Mouse (Mus musculus) heart, embryonic 13.5 days (tissue): ENCODE measurements at regions not wholly inside any gene's neighbourhood (a gene's known extent, or its start where the extent isn't known, plus 50 kb on each side); places are given as distances from the start of the nearest gene placed in this dataset.

Source experiments
- ATAC-seq: fragments of 200-750 bp; cut with Nextera tagmentation; 2 replicates; pipeline ENCODE4 v1.8.0; 2017; ENCODE audit warnings: moderate TSS enrichment; ENCODE audit not compliant: insufficient number of reproducible peaks, low FRiP score, low TSS enrichment; ENCODE audit errors: extremely low read depth
- H3K27ac ChIP-seq: fragments of 300-500 bp; sonication (generic); replicated peaks from 2 replicates; pipeline ENCODE4 v1.5.1; 2015; ENCODE audit warnings: moderate library complexity, mild to moderate bottlenecking, inconsistent platforms
- H3K27me3 ChIP-seq: fragments of 300-500 bp; sonication (generic); replicated peaks from 2 replicates; pipeline ENCODE4 v1.6.1; 2015; ENCODE audit warnings: mild to moderate bottlenecking, inconsistent platforms
- H3K36me3 ChIP-seq: fragments of 300-500 bp; sonication (generic); 2 replicates; pipeline ENCODE4 v1.6.1; 2015; ENCODE audit warnings: mild to moderate bottlenecking, inconsistent platforms
- H3K4me1 ChIP-seq: fragments of 300-500 bp; sonication (generic); 2 replicates; pipeline ENCODE4 v1.6.1; 2015; ENCODE audit warnings: inconsistent platforms
- H3K4me2 ChIP-seq: fragments of 300-500 bp; sonication (generic); 2 replicates; pipeline ENCODE4 v1.6.1; 2015; ENCODE audit warnings: inconsistent platforms, mild to moderate bottlenecking, moderate library complexity
- H3K4me3 ChIP-seq: fragments of 300-500 bp; sonication (generic); 2 replicates; pipeline ENCODE4 v1.5.1; 2015; ENCODE audit warnings: moderate library complexity, mild to moderate bottlenecking, inconsistent platforms
- H3K9ac ChIP-seq: fragments of 300-500 bp; sonication (generic); 2 replicates; pipeline ENCODE4 v1.6.1; 2015; ENCODE audit warnings: inconsistent platforms, mild to moderate bottlenecking, moderate library complexity
- H3K9me3 ChIP-seq: fragments of 300-500 bp; sonication (generic); 2 replicates; pipeline ENCODE4 v1.6.1; 2016; ENCODE audit warnings: inconsistent platforms
- WGBS: fragments of 180-500 bp; shearing (Covaris S2); methylation state at CpG from one replicate; pipeline ENCODE4 v1.1.7; 2015; ENCODE audit warnings: mixed read lengths; 5-methylcytosine and 5-hydroxymethylcytosine counted together

DNA sequence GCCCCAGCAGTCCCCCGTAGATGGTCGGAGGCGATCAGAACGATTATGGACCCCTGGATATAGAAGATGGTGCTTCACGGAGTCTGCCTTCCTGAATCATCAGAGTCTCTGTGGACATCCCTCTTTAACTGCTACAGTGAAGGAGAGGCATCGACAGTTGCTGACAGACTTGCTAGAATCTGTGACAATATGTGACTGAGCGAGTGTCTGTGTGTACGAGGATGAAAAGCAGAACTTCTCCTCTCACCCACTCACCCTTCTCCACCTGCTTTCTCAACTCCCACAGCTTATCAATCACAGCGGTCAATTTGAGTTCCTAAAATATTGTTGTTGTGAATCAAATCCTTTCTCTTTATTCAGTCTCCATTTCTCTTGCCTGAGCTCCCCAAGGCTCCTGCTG is 335.9 kb upstream of the Xylt1 start:
- H3K4me2 ChIP-seq = no peak overlapping the region
- H3K27ac ChIP-seq = no peak overlapping the region
- H3K9me3 ChIP-seq = no peaks in the 10 kb centered on the region
- no peaks in the 10 kb centered on the region for H3K27me3 ChIP-seq
- H3K9ac ChIP-seq = no peak overlapping the region
- no peaks in the 10 kb centered on the region for H3K4me1 ChIP-seq
- 71% methylated on average over 9 of the region's 9 CpGs for WGBS
- ATAC-seq = no peak
- no peak overlapping the region for H3K4me3 ChIP-seq
- H3K36me3 ChIP-seq = no peaks in the 10 kb centered on the region

DNA sequence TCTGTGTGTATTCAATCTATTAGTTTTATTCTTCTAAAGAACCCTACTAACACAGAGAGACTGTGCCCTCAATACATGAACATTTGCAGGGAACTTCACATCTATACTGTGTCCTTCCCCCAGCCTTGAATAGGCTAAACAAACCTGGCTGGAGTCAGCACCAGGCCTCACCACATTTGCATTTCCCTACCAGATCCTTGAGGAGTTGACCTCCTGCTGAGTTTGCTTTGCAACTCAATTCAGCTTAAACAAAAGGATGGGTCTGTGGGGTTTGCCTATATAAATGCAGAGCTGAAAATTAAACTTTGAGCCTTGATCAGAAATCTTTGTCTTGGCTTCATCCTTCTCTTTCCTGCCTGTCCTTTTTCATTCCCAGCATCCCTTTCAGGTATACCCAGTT is 331.5 kb upstream of the Xylt1 start:
- ATAC-seq = no peak
- H3K4me2 ChIP-seq = no peak overlapping the region
- H3K27me3 ChIP-seq = no peaks in the 10 kb centered on the region
- H3K9me3 ChIP-seq = no peaks in the 10 kb centered on the region
- H3K27ac ChIP-seq = no peak overlapping the region
- no peak overlapping the region for H3K9ac ChIP-seq
- no peak overlapping the region for H3K4me3 ChIP-seq
- H3K36me3 ChIP-seq = no peaks in the 10 kb centered on the region
- H3K4me1 ChIP-seq = no peaks in the 10 kb centered on the region

DNA sequence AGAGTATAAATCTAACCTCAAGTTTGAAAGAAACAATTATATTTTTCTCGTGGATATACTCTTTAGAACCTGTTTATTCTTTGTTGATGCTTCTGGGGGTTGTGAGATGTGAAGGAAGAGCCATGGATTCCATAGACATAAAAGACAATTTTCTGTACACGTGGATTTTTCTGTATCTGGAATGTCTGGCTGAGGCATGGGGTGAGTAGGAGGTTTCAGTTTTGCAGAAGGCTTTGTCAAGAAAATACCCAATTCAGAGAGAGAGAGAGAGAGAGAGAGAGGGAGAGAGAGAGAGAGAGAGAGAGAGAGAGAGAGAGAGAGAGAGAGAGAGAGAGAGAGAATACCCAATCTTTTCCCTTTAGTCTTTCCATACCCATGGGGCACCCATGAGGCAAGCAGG is 315.0 kb upstream of the Xylt1 start:
- ATAC-seq = no peak
- Histone ChIP-seq H3K9ac (no peak overlapping the region), H3K27ac (no peak overlapping the region), H3K36me3 (no peaks in the 10 kb centered on the region), H3K27me3 (no peaks in the 10 kb centered on the region), H3K4me1 (no peaks in the 10 kb centered on the region), H3K4me3 (no peak overlapping the region), H3K4me2 (no peak overlapping the region), H3K9me3 (no peaks in the 10 kb centered on the region)
- 47% methylated on average over 2 of the region's 2 CpGs for WGBS

DNA sequence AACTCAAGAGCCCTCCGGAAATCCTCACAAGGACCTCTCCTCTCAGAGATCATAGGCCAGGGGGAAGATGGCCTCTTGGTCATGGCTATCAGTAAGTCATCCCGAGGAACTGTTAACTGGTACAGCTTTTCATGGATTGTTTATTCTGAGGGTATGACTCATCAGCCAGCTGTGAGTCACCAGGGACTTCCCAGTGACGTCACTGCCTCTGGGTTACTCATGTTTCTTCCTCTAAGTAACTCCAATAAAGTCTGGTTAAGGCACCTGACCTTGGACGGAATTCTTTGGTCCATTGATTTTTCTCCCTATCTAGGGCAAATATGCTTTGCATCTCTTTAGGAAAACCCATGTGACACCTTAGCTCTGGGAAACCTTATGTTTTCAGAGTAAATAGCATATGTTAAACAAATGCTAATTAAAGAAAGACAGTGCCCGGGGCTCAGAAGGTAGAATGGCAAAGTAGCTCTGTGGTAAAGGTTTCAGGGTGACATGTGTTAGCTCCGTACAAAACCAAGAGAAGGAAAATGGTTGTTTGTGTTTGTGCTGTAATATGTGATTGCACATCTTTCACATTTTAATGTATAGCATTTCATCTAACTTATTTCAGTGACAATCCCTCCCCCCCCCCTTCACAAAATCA is 289.7 kb upstream of the Xylt1 start:
- no peak for ATAC-seq
- no peak overlapping the region for H3K27ac ChIP-seq

DNA sequence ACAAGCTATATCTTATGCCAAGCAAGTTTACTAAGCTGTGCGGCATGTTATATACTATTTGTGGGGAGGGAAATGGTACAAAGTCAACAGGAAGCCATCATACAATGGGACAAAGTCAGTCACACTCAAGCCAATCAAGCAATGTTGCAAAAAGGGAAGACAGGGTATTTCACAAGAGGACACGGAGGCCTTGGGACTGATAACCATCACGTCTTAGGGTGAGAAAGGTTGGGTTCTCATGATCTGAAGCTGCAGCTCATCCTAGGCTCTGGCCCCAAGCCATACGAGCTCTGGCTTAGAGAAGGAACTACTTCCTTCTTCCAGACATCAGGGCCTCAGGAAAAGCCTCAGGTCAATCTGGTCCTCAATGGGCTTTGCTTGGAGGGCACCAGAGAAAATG is 287.9 kb upstream of the Xylt1 start:
- Histone ChIP-seq H3K9me3 (no peaks in the 10 kb centered on the region), H3K4me3 (no peak overlapping the region), H3K27me3 (no peaks in the 10 kb centered on the region), H3K4me1 (peaks cover 9% of the 10 kb centered on the region), H3K4me2 (no peak overlapping the region), H3K27ac (no peak overlapping the region), H3K36me3 (no peaks in the 10 kb centered on the region), H3K9ac (no peak overlapping the region)
- no peak for ATAC-seq
- WGBS = 59% methylated on average over 4 of the region's 4 CpGs

More for the DNA sequence above, 289.7 kb upstream of the Xylt1 start:
- H3K4me2 ChIP-seq = no peak overlapping the region
- H3K4me3 ChIP-seq = no peak overlapping the region
- no peaks in the 10 kb centered on the region for H3K9me3 ChIP-seq
- WGBS = 41% methylated on average over 6 of the region's 6 CpGs
- no peaks in the 10 kb centered on the region for H3K27me3 ChIP-seq
- no peaks in the 10 kb centered on the region for H3K36me3 ChIP-seq
- H3K4me1 ChIP-seq = peaks cover 9% of the 10 kb centered on the region
- H3K9ac ChIP-seq = no peak overlapping the region

DNA sequence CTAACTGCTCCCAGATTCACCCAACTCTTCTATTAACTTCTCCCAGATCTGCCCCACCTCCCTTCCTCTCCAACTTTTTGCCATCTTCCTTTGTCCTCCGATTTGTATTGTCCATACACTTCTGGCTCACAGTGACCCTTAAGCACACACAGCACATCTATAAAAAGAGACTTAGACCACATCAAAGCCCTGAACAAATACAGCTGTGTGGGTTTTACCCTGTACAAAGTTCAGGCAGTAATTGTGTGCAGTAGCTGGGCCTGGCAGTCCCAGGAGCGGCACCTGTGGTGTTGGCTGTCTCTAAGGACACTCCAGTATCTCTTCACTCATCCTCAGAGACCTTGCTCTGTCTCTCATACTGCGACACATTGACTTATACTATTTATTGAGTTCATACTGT is 283.2 kb upstream of the Xylt1 start:
- WGBS = 69% methylated on average over 3 of the region's 3 CpGs

DNA sequence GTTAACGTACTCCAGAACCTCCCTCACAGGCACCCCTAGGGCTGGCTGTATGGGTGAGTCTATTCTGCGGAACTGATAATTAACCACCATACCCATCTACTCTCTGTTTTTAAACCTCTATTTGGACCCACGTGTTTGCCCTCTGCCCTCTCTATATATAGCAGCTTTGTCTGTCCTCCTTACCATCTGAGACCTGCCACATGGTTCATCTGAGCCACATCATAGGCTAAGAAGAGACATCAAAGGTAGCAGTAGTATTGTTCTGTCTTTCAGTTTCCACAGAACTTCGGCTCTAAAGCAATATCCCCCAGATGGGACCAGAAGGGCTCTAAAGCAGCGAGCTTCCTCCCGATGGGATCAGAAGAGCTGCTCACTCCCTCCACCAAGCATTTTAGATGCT is 281.7 kb upstream of the Xylt1 start:
- no peak overlapping the region for H3K4me3 ChIP-seq
- H3K9me3 ChIP-seq = no peaks in the 10 kb centered on the region
- H3K27ac ChIP-seq = no peak overlapping the region
- H3K4me2 ChIP-seq = no peak overlapping the region
- 71% methylated on average over 6 of the region's 6 CpGs for WGBS
- H3K9ac ChIP-seq = no peak overlapping the region
- no peak for ATAC-seq
- H3K36me3 ChIP-seq = no peaks in the 10 kb centered on the region
- no peaks in the 10 kb centered on the region for H3K4me1 ChIP-seq
- no peaks in the 10 kb centered on the region for H3K27me3 ChIP-seq

More for the DNA sequence above, 283.2 kb upstream of the Xylt1 start:
- Histone ChIP-seq H3K36me3 (no peaks in the 10 kb centered on the region), H3K4me2 (no peak overlapping the region), H3K9ac (no peak overlapping the region), H3K9me3 (no peaks in the 10 kb centered on the region), H3K4me3 (no peak overlapping the region), H3K27me3 (no peaks in the 10 kb centered on the region), H3K4me1 (no peaks in the 10 kb centered on the region), H3K27ac (no peak overlapping the region)
- ATAC-seq = no peak

DNA sequence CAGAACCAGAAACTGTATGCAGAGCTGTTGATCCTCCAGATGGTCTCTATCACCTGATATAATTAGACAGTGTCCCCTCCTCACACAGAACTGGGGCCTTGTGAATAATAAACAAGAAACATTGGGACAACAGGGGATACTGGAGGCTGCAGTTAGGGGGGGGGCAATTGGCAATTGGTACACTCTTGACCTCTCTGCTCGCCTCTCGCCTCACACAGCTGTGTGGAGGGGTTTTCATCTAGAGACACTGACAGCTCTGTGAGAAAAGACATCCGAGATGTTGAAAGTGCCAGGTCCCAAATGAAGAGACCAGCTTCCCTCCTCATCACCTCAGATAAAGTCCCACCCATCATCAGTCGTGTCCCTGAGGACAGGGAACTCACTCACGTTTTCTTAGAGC is 277.7 kb upstream of the Xylt1 start:
- Histone ChIP-seq H3K27me3 (no peaks in the 10 kb centered on the region), H3K4me2 (no peak overlapping the region), H3K36me3 (no peaks in the 10 kb centered on the region), H3K27ac (no peak overlapping the region), H3K4me1 (no peaks in the 10 kb centered on the region), H3K9me3 (no peaks in the 10 kb centered on the region), H3K4me3 (no peak overlapping the region), H3K9ac (no peak overlapping the region)
- 33% methylated on average over 5 of the region's 5 CpGs for WGBS
- ATAC-seq = no peak

DNA sequence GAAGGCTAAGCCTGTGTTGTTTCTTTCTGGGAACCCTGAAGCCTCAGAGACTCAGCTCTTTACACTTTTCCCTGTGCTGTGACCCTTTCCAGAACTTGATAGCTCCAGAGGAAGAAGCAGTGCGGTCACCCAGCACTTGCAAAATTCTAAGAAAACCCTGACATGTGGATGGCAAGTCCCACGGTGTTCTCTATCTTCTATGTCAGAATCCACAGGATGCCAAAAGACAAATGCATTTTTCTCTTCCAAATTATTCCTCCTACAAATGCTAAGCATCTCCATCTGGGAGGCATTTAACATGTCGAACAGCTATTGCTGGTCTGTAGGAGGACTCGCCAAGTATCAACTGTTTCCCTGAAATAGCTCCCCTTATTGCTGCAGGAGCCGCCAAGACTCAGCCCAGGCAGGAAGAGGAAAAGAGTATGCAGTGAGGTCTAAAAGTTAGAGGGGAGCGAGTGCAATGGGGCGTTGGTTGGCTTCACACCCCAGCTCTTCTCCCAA is 274.0 kb upstream of the Xylt1 start:
- no peak for ATAC-seq
- Histone ChIP-seq H3K36me3 (no peaks in the 10 kb centered on the region), H3K27ac (no peak overlapping the region), H3K27me3 (no peaks in the 10 kb centered on the region), H3K4me2 (no peak overlapping the region), H3K9me3 (no peaks in the 10 kb centered on the region), H3K4me1 (no peaks in the 10 kb centered on the region), H3K9ac (no peak overlapping the region), H3K4me3 (no peak overlapping the region)
- 71% methylated on average over 7 of the region's 7 CpGs for WGBS

DNA sequence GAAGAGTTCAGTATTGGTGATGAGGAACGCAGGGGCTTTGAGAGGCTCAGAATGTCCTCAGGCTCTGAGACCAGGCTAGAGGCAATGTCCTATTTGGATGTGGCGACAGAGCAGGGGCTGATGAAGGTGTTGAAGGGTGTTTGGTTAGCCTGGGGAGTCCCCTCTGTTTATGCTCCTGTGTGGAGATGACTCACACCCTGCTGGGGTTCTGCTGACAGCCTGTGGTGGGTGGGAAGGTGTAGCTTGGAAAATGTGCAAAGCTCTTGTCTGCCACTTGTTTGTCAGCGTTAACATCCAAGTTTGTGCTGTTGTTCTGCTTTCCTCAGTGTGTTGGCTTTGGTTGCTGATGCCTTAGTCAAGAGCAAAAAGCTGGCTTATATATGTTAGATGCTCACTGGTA is 272.4 kb upstream of the Xylt1 start:
- Histone ChIP-seq H3K4me1 (no peaks in the 10 kb centered on the region), H3K27me3 (no peaks in the 10 kb centered on the region), H3K36me3 (no peaks in the 10 kb centered on the region), H3K9me3 (no peaks in the 10 kb centered on the region), H3K27ac (no peak overlapping the region), H3K4me3 (no peak overlapping the region), H3K4me2 (no peak overlapping the region), H3K9ac (no peak overlapping the region)
- ATAC-seq = no peak
- 50% methylated on average over 3 of the region's 3 CpGs for WGBS

DNA sequence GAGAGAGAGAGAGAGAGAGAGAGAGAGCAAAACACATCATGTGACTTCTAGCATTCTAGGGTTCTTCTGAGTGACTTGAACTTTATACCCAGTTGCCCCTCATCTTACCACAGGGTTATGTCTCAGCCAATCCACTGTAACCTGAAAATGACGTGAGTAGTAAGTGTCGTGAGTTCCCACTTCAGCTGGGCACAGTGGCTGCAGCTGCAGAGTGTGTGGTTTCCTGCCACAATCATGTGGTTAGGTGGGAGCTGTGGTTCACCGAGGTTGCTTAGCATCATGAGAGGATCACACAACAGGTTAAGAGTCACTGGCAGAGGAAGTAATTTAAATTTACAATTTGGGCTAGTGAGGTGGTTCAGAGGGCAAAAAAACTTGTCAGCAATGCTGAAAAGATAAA is 253.1 kb upstream of the Xylt1 start:
- Histone ChIP-seq H3K27ac (no peak overlapping the region), H3K9ac (no peak overlapping the region), H3K4me3 (no peak overlapping the region), H3K4me2 (no peak overlapping the region), H3K4me1 (no peaks in the 10 kb centered on the region), H3K9me3 (no peaks in the 10 kb centered on the region), H3K27me3 (no peaks in the 10 kb centered on the region), H3K36me3 (no peaks in the 10 kb centered on the region)
- 53% methylated on average over 3 of the region's 3 CpGs for WGBS
- no peak for ATAC-seq

DNA sequence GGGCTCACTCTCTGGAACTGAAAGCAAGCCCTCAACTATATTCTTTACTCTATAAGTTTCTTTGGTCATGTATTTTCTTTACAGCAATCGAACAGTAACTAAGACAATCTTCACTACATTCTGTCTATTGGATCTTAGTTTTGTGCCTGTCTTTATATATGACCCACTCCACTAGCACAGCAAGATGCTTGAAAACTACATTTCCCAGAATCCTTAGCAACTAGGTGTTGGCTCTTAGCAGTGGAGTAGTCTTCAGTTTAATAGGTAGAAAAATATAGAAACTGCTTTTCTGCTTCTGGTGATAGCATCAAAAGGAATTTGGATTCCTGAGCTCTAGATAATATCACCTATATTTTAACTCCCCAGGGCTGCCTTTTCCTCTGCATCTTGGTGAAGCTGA is 245.9 kb upstream of the Xylt1 start:
- Histone ChIP-seq H3K36me3 (no peaks in the 10 kb centered on the region), H3K9ac (no peak overlapping the region), H3K27me3 (no peaks in the 10 kb centered on the region), H3K9me3 (no peaks in the 10 kb centered on the region), H3K4me3 (no peak overlapping the region), H3K4me2 (no peak overlapping the region), H3K4me1 (peaks cover 9% of the 10 kb centered on the region), H3K27ac (no peak overlapping the region)
- WGBS = 50% methylated on average over 1 of the region's 1 CpGs
- ATAC-seq = no peak
